Mouse (Mus musculus) right cerebral cortex, postnatal 4 days (tissue): Measurements from ENCODE around the gene Pop7.

Experiments
- DNase-seq: peaks from one replicate; pipeline ENCODE4 v3.0.0-alpha.2; 2022

The Pop7 gene

DNA sequence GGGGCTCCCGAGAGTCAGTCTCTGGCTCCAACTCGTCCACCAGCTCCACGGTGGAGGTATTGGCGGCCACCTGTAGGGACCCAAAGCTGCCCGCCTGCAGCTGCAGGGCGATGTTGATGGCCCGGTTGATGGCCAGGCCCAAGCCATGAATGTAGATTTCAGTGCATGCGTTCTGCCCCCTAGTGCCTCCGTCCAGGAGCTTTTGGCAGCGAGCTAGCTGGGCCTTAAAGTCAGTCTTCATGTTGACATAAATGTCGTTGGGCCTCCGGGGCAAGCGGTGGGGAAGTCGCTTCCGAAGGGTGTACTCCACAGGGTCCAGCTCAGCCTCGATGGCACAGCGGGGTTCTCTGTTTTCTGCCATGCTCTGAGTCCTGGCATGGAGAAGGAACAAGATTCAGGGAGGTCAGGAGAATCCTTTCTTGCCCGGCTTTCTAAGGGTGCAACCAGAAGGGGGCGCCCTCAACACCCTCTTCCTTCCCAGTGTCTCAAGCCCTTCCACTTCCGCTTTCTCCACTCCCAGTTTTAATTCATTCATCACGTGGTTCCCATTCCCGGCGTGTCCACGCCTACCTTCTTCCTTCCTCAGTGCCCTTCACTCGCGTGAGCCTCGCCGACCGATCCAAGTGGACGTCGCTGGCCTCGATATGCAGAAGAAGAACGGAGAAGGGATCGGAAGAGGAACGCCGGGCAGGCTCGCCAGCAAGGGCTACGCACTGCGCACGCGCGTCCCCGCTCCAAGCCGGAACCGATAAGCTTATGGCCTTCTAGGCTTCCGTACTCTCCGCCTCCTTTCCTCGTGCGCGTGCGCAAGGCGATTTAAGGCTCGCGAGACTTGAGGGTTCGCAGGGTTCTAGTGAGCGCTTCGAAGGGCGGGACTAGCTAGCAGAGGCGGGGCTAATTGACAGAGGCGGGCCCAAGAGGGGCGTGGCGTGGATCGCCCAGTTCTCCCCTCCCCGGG is at the start of gene Pop7:
TSS of gene Pop7 (minus strand) at position 810 of the 958 bp plus-strand sequence.
- DNase-seq, result peak; percentile 99

DNA sequence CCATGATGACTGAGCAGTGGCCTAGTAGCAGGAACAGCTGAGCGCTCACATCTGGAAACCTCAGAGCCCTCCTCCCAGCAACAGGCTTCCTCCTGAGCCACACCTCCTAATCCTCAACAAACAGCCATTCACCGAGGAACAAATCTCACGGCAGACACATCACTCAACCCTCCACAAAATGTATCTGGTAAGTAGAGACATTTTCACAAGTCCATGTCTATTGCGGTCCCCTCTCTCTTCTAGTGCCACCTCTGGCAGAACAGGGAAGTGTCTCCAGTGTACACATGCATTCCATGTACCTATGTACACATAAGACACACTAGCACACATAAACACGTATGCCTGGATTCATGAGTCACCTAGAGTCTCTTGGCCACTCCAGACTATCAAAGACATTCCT is 48.8 kb upstream of the Pop7 start:
- no peak for DNase-seq

DNA sequence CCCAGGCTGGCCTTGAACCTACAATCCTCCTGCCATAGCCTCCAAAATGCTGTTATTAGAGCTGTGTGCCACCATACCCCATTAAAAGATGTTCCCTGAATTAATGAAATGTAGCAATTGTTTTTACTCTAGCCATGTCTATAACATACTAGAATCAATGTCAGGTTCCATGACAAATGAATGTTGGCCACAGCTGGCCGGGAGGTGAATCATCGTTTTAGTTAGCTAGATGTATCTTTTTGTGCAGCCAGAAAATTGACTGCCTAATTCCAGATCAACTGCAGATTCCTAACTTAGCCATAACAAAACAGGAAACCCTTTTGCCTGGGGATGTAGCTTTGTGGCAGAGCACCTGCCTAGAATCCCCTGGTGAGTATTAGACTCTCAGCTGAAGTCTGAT is 47.5 kb upstream of the Pop7 start:
- no peak for DNase-seq

DNA sequence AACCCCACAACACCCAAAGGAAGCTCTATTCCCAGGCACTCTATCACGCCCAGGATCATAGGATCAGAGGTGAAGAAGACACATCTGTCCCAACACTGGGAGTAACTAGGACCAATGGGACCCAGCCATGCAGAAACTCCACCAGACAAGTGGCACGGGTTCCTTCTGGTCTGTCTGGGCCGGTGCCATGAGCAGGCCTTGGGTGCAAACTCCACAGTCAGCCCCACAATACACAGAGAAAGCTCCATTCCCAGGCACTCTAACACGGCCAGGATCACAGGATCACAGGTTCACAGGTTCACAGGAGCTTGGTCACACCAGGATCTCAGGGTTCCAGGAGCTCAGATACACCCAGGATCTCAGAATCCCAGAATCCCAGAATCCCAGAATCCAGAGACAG is 43.3 kb upstream of the Pop7 start:
- DNase-seq, result no peak

DNA sequence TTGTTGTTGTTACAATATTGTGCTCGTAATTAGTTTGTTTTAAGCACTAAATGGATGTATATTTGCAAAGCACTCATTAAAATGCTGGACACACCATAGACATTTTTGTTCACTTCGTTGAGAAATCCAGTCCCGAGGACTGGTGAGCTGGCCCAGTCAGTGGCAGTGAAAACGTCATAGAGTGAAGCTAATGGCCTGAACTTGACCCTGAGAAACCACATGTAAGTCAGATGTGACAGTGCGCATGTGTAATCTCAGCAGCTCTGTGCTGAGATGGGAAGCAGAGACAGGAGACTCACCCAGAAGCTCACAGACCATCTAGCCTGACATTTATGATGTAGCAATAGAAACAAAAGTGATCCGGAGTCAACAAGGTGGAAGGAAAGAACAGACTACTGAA is 42.6 kb upstream of the Pop7 start:
- no peak for DNase-seq

DNA sequence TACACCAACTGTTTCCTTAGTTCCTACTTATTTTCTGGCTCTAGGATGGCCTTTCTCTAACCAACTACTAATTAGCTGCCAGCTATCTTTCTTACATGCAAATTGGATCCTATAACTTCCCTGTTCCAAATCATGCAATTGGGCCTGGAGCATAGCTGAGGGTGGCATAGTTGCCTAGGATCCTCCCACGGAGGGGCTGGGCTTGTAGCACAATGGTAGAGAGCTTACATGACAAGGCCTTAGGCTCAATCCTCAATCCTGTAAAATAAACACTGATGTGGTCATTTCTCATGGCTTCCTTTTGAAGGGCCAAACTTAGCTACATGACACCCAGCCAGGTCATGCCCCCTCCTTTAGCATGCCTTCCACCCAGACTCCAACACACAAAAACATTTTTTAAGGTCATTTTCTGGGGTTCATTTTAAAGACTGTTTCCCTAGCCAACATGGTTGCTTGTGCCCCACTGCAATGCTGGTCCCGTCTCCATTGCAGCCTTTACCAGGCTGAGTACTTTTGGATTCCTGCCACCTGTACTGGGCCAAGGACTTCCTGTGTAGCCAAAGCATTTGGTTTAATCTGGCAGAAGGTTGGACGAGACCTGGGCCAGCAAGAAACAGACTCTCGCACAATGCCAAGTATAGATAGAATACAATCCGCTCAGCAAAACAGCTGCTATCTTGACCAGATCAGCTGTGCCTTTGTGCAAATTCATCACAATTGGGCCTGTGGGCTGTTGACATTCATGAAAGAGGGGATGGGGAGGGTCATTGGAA is 39.6 kb upstream of the Pop7 start:
- no peak for DNase-seq

DNA sequence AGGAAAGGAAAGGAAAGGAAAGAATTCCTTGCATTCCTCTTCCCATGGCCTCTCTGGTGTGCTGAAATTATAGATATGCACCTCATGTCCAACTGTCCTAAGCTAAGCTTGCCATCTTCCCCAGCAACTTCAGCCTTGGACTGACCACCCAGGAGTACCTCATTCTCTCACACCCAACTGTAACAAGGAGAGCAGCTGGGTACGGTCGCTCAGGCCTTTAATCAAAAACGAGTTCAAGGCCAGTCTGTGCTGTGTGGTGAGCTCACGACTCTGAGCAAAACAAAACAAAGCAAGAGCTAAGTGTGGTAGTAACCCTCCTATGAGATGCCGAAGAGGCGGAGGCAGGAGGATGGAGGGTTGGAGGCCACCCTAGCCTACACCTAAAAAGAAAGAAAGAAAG is 38.7 kb upstream of the Pop7 start:
- no peak for DNase-seq

DNA sequence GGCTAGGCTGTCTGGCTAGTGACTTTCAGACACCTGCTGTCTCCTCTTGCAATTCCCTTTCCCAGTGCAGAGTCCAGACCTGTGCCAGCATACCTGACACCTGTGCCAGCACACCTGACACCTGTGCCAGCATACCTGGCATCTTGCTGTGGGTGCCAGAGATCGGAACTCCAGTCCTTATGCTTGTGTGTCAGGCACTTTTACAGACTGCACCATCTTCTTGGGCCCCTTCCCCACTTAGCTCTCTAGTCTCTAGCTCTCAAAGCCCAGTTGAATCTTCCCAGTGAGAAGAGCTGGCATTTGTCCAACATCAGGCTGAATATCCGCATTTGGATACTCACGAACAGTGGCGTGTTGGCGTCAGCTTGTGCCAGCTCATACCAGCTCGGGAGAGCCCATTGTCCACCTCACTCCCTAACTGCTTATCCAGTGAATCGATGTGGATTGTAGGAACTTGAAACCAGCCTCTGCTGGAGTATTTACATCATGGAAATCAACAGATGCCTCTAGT is 37.0 kb upstream of the Pop7 start:
- peak; percentile 33 for DNase-seq

DNA sequence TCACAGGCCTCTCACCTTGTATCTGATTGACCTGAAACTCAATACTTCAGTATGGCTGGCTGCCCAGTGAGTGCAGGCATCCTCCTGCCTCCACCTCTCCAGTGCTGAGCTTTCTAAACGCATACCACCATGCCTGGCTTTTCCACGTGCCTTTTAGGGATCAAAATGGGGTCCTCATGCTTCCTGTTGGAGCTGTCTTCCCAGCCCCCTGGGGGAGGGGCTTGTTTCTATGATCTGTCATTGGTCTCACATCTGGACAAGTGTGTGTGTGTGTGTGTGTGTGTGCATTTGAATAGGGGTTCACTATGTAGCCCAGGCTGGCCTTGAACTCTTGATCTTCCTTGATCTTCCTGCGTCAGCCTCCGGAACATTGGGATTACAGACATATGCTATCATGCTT is 35.1 kb upstream of the Pop7 start:
- no peak for DNase-seq

DNA sequence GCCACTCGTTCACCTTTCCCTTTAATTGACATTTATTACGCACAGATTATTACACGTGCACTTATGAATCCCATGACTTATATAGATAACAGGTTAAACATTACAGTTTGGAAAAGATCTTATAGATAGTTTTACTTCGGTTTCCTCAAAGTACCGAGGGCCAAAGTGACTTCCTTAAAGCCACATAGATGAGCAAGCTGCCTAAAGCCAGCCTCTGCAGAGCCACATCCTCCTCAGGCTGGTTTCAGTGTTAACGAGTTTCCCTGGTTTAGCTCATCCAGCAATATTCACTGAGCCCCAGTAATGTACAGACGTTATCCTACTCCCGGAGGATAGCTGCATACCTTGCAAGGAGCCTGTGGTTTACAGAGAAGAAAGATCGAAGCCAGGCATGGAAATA is 33.0 kb upstream of the Pop7 start:
- DNase-seq, result no peak

DNA sequence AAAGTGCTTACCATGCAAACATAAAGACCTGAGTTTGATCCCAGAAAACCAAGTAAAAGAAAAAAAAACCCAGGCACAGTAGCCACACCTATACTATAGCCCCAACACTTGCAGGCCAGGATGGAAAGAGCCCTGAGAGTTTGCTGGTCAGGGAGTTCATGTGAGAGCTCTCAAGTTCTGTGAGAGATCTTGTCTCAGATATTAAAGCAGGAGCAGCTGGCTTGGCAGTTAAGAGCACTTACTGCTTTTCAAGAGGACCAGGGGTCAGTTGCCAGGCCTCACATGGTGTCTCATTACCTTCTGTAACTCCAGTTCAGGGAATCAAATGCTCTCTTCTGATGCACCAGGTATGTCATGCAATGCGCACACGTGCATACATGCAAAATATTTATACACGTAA is 32.4 kb upstream of the Pop7 start:
- no peak for DNase-seq

DNA sequence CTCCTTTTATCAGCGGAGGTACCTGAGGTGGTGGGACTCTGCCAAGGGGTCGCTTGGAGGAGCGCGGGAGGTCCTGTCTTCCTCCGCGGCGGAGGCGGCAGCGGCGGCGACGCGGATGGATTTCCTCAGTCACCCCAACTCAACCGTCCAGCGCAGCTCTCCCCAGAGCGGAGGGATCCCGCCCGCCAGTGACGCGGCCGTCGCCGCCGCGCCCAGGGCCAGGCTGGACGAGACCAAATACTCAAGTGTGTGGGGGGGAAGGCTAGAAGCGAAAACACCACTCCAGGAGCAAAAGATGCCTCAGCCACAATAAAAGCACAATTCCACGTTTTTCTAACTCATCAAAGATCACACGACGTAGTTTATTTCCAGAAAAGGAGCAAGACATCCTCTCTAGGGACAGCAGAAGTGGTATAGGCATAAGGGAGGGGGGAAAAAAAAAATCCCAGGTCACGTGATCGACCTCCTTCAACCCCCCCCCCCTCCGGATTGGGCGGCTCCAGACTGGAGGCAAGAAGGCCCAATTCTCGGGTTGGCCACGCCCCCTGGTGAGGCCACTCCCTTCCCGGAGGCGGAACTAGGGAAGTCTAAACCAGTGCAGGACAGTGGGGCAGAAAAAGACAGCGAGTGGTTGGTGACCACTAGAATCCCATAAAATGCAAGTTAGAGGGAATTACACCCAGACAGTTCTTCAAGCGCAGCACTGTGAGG is 31.0 kb upstream of the Pop7 start, which contains the start of the genes Epo and Gnb2:
TSS of gene Epo (minus strand) at position 126 of the 711 bp plus-strand sequence.
TSS of gene Gnb2 (minus strand) at position 394 of the 711 bp plus-strand sequence.
- DNase-seq, result peak; percentile 97

DNA sequence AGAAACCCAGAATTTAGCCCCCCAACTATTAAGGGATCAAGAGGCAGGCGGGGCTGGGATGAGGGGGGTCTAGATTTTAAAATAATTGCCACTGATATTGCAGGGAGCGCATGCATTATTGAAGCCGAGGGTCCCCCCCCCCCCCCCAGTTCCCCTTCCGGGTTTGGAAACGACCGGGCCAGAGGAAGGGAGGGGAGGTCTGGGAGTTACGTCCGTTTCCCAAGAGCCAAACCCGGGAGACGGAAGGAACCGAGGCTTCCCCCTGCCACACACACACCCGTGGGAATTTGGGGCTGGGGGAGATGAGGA is 30.4 kb upstream of the Pop7 start:
- DNase-seq, result no peak

DNA sequence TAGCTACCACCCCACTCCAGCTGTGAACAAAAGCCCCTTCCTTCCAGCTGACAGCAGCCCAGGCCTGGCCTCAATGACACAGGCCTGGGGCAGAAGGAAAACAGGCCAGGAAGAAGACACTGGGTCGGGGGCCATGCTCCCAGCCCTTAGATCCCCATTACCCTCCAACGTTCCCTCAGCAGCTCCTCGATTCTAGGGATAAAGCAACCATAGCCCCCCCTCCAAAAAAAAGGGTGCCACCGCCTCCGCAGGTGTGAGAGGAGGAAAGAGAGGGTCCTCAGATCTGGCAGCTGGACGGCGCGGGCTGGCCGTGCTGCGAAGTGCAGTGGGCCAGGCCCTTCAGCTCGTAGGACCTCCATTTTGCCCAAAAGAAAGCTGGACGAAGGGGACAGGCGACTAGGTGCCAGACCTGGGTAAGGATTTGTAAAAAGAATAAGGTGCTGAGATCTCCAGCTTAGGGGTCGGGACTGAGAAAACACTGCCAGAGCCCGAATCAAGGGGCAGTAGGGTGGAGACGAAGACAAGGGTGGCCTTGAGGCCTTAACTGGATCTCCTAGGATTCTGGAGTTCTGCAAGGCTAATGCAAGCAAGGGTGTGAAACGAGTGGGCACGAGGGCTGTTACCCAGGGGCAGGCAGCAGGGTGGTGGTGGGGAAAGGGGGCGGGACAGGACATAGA is 30.0 kb upstream of the Pop7 start:
- DNase-seq, result no peak

DNA sequence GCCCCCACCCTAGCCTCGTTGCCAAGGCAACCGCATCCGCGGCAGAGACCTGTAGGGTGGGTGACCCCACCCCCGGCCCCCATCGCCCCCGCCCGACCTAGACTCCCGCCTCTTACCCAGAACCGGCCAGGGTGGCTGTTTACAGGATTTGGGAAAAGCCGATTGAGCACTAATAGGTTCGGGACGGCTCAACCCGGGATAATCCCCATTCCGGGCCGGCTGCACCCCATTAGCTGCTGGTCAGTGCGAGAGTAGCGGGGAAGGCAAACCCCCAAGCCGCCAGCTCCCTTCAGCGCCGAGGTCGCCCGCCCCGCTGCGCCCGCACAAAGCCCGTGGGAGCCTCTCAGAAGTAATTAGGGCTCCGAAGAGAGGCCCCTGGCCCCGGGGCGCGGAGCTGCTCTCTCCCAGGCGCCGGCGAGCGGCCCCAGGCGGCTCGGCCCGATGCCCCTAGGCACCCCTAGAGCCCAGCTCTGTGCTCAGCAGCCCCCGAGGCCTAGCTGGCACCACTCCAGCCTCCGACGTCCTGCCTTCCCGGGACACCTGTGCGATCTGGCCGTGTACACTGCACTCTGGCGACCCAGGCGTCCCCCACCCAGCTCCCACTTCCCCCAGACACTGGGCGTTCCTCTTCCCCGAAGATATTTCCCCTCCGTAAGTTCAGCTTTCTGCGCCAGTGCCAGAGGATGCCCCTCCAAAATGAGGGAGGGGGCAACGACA is 29.3 kb upstream of the Pop7 start:
- DNase-seq, result peak; percentile 81

DNA sequence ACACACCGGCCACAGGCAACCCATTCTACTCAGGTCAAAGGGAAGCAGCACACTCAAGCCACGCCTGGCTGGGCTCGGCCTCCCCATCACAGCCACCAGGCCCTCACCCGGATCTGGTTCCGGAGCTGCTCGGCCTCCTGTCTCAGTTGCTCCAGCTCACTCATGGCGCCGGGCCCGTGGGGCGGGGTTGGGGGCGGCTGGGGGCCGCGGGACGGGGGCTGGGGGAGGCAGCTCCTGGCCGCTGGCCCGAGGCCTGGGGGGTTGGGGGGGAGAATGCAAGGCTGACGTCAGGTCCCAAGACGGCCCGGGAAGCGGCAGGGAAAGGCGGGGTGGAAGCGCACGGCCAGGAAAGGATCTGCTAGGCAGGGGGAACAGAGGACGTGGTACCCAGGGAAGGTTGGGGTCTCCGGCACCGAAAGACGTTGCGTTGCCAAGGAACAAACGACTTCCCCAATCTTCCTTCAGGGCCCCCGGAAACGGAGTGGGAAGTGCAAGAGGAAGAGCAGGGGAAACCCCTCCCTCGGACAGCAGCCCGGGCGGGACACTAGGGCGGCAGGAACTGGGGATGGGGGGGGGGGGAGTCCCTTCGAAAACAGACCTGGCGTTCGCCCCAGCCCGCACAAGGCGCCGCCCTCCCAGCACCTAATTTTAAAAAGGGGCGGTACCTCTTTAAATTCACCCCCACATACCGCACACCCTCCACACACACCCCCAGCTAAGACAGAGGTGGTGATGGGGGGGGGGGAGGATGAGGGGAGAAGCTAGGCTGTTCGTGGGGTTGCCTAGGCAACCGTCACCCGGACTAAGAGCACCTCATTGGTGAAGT is 28.5 kb upstream of the Pop7 start:
- peak; percentile 73 for DNase-seq

DNA sequence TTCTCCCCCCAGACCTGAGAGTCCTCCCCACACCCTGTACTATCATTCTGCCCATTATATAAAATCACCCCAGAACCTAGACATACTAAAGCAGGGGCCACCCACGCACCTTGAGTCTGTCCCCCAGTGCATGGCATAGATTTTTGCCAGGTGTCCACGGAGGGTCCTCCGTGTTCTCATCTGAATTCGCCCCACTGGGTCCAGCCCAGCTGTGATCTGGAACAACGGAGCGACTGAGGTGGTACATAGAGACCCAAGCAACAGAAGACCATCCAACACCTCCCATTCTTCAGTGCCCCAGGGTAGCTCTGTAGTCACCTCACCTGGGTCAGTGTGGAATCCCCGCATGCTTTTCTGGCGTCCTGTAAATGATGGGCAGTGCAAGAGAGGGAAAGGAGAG is 27.8 kb upstream of the Pop7 start:
- no peak for DNase-seq

DNA sequence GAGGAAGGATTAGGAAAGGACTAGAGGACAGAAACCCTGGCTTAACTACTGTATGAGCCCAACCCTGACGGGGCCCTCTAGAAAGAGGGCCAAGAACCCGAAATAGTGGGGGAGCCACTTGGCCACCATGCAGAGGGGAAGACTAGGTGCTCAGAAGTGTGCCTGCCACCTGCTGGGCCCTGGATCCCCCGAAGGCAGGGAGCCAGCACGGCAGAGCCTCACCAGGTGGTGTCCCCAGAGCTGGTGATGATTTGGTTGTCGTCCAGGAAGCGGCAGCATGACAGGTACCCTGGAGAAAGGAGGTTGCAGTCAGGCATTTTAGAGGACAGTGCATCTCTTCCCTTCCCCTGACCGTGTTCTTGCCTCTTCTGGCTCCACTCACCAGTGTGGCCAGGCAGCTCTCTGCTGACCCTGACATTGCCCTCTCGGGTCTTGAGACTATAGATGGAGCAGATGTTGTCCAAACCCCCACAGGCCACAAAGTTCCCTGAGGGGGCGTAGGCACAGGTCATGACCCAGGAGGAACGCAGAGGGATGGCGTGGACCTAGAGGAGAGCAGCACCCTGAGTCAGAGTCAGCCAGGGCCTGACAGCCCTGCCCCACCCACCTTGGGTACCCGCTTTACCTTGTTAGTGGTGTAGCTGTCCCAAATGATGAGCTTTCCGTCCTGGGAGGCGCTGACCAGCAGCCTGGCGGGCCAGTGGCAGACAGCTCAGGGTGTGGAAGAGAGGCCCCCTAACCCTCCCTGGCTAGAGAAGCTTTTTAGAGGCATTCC is 27.1 kb upstream of the Pop7 start:
- DNase-seq, result no peak

DNA sequence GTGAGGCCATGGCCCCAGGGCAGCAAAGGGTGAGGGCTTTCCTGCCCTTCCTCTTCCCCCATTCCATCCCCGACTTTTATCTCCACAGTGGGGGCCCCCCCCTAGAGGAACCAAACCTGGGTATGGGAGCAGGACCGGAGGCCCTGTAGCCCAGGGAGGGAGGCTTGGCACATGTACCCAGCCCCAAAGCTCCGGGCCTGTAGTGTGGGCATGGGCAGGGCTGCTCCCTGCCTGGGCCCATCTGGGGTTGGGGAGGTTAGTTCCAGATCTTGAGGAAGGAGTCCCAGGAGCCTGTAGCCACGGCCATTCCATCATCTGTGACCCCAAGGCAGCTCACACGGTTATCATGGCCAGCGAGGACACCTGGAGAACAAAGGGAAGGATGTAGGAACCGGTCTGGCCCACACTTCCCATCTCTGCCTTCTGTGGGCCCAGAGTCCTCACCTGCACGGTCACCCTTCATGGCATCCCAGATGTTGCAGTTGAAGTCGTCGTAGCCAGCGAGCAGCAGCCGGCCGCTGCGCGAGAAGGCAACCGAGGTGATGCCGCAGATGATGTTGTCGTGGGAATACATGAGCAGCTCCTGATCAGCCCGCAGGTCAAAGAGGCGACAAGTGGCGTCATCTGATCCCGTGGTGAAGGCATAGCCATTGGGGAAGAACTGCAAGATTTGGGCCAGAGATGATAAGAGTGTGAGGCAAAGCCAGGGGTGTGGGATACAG is 26.1 kb upstream of the Pop7 start:
- DNase-seq, result no peak

DNA sequence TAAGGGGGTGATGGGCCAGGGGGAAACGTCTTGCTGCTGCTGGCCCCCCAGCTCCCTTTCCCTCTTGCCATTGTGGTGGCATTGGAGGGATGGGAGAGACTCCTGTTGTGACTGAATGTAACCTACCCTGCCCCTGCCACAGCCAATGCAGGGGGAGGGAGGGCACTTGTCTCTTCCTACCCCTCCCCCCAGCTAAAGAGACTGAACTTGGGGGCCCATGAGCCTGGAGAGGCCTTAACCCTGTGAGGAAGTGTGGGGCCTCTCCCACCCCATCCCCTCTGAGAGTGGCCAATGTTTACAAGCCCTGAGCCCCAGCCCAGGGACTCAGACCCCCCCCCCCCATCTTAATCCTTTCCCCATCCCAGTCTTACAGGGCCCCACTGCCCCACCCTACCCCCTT is 25.1 kb upstream of the Pop7 start:
- no peak for DNase-seq
